Mouse (Mus musculus) gastrocnemius, postnatal 36 days (tissue): ENCODE data around the gene S100z. TPM values are rescaled to one million over a fixed set of nuclear protein-coding genes. Genes with fewer than 3 reads are reported as not detected.
A peak's percentile ranks its signal among the peaks of the same experiment; 100 is the strongest.

Source experiments
- DNase-seq, 2 experiments: peaks; one replicate each; pipeline ENCODE4 v3.0.0; 2022
- intact Hi-C: fragments of 180-260 bp; cut with DNase I; formaldehyde crosslinking; loops from one replicate; pipeline ENCODE4 v1.15.1; 2025
- long read RNA-seq, 2 experiments: library from polyadenylated mRNA; stranded (forward); transcript quantifications; one replicate each; pipeline ENCODE4 v2.0.0; 2021
- total RNA-seq, 2 experiments: library from RNA; stranded (reverse); gene quantifications; 2 replicates each; pipeline ENCODE4 v1.2.3; 2021

The S100z gene
- total RNA-seq: 1 to 10 TPM; 1.0 to 3.4 TPM
- long read RNA-seq, experiment 1: 0 reads
- long read RNA-seq, experiment 2: 0 reads

DNA sequence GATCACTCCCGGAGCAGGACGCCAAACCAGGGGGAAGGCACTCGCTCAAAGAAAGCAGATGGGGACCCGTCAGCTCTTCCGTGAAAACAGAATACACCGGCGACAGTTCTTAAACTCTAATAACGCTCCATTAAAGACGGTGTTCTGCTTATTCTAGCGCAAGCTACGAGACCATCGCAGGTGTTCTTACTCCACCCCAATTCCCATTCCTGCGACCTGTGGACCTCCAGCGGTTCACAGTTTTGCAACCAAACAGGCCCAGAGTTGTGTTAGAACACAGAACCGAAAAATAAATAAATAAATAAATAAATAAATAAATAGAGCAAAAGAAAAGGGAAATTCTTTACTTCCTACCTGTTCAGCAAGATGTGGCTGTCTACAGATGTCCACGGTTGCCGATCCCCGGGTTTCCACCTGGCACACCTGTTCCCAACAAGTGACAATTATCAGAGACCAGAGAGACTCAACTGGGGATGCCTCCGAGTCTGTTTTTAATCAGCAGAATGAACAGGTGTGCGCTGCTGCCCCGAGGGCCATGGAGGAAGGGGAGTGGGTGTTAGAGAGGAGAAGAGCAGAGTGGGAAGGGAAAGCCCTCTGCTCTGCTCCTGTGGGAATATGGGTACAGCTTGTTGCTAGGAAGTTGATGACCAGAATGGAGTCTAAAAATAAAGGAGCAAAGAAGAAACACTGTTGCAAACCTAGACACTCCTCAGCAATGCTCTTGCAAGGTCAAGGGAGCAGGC lies at the start of gene S100z:
Gene S100z (minus strand): TSS at position 51 of the 743 bp plus-strand sequence.
- intact Hi-C loops: loop anchor here (1.0 kb wide), 1 partner anchor 89 kb away; no protein-coding TSS in a partner anchor
- DNase-seq: no peak

DNA sequence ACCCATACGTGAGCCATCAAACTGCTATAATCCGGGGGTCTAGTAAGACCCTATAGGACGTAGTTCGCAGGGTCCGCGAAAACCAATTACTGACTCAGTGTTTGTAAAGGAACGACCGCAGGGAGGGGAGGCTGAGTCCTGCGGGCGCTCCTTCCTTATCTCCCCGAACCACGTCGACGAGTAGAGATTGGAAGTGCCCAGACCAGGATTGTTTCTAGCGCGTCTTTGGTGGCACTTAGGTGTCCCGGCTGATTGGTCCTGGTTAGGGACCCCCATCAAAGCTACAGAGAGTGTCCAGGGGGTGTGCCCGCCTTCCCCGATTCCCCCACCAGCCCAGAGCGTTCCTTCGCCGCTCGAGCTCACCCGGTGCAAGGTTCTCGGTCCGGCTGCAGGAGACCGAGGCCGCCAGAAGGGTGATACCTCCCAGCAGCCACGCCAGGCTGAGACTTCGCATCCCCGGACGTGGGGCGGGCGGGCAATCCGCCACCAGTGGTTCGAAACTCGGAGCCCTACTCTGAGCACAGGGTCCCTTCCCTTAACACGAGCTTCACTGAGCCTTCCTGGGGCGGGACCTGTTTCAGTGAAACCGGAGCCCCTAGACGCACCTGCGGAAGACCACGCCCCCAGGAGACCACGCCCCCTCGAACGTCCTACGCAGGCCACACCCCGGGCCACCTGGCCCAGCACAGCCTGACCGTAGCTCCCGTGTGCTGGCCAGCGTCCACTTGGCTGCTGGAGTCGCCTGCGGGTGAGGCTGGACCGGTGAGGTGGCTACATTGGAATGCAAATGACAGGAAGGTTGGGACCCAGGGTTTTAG lies 46.4 kb upstream of the S100z start, which contains the start of gene F2rl1:
Gene F2rl1 (minus strand): TSS at position 554 of the 818 bp plus-strand sequence.
- DNase-seq: no peak
- intact Hi-C loops: no loop called here

DNA sequence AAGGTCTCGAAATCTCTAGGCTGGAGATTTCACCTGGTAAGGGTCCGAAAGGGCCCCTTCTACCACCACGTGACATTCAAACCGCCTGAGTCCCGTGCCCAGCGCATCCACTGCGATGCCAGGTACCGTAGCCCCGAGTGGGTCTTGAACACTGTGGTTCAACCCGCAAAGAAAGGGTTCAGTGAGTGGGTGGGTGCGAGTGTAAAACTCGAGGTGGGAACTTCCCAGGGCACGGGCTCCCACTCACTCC lies 45.8 kb upstream of the S100z start:
- intact Hi-C loops: no loop called here
- no peak for DNase-seq

DNA sequence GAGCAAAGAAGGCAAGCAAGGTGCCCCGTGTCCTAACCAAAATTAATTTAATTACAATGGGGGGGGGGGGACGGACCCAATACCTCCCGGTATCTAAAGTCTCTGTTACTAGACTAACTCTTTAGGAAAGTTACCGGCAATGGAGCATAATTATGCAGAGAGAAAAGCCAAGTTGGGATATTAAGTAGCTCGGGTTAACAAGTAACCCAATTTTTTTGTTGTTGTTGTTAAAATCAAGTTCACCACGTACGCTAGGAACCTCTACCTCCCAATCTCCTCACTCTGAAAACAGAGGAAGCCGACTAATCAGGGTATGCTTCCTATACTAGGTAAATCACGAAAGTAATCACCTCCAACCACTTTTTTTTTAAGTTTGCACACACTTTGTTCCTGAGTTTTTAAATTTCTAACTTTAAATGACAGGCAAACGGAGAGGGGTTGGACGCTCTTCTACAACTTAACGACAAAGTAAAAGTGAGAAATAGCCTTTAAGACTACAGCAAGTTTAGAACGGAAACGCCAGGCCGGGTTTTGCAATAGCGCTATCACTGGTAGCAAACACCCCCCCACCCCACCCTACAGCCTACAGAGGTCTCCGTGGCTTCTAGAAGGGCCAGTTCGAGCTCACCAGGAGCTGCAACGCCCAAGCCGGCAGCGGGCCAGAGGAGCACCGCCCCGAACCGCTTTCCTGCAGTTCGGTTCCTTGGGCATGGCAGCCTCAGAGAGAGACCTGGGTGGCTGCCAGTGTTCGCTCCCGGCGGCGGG lies 45.3 kb upstream of the S100z start:
- peak in 1 of 2 experiments; percentile 36 for DNase-seq
- intact Hi-C loops: no loop called here

DNA sequence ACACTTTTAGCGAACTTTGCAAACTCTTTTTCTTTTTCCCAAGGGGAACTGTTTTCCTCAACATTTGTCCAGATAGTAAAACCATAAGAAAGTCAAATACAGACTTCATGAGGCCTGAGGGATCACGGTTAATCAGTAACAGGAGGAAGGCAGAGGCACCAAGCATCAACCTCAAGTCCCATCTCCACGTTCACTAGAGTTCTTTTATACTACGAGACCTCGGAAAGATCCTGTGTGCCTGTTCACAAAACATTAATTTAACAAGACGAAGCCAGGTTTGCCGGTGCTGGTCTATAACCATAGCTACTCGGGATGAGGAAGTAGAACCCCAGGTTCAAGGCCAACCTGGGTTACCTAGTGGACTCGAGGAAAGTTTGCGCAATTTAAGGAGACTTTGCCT lies 43.7 kb upstream of the S100z start:
- DNase-seq: no peak
- intact Hi-C loops: no loop called here

DNA sequence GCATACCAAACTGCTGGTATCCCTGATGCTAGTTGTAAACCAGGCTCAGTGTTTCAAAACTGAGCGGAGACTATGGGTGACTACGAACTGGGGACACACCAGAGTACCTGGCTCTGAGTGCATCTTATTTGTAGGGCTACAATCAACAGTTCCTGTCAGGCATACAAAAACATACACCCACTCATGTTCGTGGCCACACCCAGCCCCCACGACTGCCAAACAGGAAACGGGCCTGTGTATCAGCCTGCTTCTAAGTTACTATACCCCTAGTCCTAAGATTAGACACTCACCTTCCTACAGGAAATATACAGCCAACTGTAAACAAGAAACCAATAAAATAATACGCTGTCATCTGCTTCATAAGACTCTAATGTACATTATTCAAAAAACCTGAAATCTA lies 42.5 kb upstream of the S100z start:
- no peak for DNase-seq

DNA sequence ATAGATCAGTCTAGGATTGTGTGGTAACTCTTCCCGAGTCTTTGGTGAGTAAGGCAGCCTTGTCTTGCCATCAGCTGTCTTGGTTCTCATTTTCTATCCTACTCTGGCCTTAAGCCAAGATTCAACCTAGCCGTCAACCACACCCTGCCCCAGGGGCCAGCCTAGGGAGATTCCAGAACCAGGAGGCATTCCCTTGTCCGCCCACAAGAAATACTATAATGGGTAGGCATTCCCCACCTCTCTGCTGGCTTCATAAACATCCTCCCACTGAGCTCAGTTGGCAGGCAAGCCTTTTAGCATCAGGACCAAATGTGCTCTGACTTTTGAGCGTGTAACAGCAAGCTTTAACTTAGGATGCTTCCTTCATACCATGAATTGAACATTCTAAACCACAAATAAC lies 36.2 kb upstream of the S100z start:
- no peak for DNase-seq
- intact Hi-C loops: no loop called here

More for the DNA sequence above, 42.5 kb upstream of the S100z start:
- intact Hi-C loops: no loop called here

DNA sequence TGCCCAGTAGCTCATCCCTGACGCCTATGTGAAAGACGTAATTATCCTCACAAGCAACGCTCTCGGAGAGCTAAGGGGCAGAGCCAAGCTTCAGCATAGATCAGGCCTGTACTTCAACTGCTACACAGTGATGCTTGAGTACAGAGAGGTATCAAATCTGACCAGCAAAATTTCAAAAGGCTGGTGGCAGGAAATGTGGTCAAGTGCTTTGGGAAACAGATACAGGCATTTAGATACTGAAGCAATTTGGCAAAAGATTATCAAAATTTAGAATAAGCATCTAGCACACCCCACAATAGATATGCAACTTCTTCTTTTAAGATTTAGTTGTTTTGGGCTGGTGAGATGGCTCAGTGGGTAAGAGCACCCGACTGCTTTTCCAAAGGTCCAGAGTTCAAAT lies 31.5 kb upstream of the S100z start:
- intact Hi-C loops: no loop called here
- no peak for DNase-seq

DNA sequence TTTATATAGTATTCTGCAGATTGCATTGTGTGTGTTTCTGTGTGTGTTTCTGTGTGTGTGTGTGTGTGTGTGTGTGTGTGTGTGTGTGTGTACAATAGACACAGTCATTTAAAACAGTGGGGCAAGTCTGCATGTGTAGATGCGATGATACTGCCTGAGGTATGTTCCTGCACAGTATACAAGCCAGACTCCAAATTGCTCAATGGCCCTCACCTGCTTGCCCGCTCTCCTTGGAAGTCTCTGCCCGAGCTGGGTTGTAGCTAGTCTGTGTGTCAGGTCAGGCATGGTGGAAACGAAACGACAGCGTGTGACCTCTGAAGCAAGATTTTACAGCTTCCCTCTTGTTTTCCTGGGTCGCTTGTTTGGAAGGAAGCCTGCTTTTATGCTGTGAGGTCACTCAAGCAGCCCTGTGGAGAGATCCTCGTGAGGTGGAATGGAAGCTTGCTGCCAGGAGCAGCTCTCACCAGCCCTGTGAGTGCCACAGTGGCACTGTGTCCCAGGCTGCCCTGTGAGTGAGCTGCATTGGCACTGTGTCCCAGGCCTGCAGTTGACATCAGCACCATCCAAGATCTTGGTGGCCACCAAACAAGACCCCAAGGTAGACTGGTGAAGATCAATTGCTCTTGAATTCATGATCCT lies 24.9 kb upstream of the S100z start:
- DNase-seq: no peak
- intact Hi-C loops: no loop called here

DNA sequence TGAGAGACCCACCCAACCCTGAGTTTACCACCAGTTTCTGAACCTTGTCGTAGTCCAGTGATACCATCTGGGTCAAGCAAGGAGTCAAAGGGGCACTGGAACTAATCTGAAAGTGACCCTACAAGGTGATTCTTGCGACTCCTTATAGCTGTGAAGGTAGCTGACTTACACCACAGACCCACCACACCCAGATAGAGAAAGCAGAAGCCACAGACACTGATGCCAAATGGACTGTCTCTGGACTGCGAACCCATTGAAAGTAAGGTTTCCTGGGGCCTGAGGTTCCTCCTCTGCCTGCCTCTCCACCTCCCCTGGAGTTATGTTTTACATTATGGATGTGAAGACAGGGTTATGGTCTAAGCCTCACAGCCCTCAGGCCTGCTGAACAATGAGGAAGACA lies 18.1 kb upstream of the S100z start:
- DNase-seq: no peak
- intact Hi-C loops: no loop called here

DNA sequence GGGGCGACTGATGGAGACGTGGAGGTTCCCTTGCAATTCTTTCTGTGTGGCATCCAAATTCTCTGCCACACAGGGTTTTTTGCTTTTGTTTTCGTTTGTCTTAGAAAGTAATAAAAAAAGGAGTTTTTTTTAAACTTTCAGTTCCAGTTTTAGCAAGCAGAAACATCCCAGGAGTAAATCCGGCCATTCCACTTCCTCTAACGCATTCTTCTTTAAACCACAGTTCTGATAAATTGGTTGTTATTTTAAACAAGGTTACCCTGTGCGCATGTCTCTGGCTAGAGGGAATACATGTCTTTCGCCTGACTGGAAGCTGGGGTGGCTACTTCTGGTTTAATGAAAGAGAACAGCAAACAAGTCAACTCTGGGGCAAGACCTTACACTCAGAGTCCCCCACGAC lies 16.3 kb upstream of the S100z start:
- DNase-seq: no peak
- intact Hi-C loops: no loop called here

DNA sequence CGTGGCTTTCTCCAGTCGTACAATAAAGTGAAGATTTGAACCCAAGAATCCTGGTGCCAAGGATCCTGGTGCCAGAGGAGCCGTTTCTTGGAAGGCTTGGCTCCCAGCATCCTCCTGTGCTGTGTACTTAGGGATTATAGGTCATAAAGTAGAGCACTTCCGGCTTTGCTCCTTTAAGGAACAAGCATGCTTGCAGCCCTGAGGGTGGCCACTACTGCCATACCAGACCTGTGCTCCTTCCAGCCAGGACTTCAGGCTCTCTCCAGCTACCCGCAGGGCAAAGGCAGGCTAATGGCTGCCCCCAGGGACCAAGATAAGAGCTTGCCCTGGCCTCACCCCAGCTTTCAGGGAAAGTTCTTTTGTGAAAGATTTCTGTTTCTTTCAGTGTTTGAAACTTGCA lies 14.8 kb upstream of the S100z start:
- intact Hi-C loops: no loop called here
- DNase-seq: no peak

DNA sequence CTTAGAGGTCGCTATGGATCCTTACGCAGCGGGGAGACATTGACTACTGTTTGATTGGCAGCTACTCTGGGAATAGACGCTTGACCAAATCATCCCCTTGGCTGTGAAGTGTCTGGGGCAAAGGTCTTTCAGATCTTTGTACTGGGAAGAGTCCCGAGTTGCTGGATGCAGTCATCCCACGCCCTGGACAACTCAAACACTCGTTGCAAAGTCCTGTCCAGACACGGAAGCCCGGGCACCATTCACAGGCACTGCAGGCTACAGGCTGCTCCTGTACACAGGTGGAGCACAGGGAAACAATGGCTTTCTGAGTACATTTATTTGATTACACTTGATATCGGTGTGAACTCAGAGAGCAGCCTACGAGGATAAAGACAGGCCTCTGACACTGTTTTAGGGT lies 12.8 kb upstream of the S100z start:
- DNase-seq: no peak
- intact Hi-C loops: no loop called here

DNA sequence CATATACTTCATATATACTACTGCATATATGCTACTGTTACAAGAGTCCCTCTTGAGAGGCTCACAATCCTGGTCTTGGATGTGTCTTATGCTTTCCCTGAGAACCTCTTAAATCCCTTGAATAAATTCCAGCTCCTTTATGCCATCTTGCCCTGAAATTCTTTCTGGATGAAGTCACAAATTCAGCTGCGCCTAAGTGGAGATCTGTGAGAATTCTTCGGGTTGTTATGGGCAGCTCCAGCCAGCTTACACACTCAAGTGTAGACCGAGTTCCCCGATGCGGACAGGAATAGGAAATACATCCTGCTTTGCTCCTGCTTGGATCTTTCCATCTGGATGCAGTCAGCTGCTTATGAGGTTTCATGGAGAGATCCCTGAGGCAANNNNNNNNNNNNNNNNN lies 6.1 kb upstream of the S100z start:
- DNase-seq: no peak
- intact Hi-C loops: no loop called here

DNA sequence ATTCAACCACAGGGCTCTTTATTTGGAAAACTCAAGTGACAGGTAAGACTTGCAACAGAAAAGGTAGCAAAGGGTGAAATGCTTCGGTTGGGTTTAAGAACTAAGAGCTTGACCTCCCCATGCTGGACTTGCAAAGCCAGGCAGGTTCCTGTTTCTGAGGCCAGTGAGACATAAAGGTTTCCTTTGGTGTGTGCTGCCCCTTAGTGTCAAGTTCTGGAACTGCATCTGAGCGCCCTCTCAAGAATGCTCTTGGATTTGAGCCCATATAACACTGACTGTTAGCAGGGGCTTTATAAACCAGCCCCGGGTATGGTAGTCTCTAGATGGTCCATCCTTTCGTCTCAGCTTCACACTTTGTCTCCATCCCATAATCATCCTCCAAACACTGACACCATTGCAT lies 2.9 kb upstream of the S100z start:
- peak; percentile 61 to 62 for DNase-seq

DNA sequence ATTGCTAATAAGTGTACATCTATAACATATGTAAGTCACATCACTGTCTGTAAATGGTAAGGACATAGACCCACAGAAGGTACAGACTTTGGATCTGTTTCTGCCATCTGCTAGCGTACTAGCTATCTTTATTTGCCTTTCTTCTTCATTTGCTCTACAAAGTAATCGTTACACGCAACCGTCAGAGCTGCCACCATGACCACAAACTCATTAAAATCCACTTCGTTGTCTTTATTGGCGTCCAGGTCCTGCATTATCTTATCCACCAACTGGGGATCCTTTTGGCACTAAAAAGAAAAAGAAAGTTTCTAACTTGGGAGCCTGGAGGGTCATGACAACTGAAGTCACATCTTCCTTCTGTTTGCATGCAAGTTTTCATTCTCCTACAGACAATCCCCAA lies 1.3 kb downstream of the S100z start:
- intact Hi-C loops: no loop called here
- DNase-seq: no peak

More for the DNA sequence above, 2.9 kb upstream of the S100z start:
- intact Hi-C loops: no loop called here

DNA sequence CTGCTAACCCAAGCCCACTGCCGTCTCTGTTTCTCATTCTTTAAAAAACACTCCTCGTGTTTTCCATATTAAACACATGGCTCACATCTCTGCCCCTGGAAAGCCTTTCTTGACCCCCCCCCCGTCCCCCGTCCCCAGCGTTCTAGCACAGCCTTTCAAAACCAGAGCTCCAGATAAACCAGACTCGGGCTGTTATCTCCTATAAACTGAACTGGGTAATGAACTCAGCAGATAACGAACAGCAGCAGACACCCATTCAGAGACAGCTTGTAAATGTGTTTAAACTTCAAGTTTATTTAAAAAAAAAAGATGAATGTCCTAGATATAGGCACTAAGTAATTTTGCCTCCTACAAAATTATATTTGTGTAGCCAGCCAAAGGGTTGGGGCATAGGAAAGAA lies 3.4 kb downstream of the S100z start:
- intact Hi-C loops: no loop called here
- DNase-seq: no peak

DNA sequence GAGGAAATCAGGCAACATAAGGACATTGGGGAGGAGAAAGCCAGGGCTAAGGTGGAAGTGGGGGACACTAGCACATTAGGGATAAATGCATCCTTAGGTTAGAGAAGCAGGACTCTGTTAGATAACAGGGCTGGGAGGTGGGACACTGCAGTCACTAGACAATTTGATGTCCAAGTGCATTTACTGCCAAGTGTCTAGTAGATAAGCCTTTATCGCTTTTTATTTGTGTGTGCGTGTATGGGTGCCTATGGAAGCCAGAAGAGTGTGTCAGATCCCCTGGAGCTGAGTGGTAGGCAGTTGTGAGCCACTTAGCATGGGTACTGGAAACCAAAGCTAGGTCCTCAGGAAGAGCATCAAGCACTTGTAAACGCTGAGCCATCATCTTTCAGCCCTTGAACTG lies 4.2 kb downstream of the S100z start:
- intact Hi-C loops: no loop called here
- no peak for DNase-seq

DNA sequence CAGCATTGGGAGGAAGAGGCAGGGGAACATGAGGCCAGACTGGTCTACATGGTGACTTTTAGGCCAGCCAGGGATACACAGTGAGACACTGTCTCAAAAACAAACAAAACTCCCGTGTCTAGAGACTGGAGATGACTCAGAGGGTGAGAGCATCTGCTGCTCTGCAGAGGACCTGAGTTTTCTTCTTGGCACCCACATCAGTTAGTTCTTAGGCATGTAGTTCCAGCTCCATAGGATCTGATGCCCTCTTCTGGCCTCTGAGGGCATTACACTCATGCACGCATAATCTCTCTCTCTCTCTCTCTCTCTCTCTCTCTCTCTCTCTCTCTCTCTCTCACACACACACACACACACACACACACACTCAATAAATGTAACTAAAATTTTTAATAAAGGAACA lies 7.6 kb downstream of the S100z start:
- DNase-seq: no peak
- intact Hi-C loops: no loop called here

DNA sequence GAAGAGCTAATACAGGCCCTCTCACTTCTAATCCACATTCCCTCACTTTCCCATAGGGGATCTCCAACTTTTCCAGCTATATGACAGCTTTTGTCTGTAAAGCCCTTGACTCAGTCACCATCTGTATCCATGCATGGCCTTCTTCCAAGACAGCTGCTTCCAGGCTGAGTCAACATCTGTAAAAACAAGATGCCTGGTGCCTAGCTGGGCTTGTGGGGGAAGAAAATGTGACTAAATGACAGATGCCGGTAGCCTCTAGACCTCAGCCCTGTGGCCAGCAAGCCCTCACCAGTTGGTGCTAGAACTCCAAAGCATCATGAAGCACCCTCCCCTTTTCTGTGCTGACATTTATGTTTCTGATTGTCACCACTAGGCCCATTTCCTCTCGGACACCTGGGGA lies 27.0 kb downstream of the S100z start:
- intact Hi-C loops: no loop called here
- DNase-seq: no peak

DNA sequence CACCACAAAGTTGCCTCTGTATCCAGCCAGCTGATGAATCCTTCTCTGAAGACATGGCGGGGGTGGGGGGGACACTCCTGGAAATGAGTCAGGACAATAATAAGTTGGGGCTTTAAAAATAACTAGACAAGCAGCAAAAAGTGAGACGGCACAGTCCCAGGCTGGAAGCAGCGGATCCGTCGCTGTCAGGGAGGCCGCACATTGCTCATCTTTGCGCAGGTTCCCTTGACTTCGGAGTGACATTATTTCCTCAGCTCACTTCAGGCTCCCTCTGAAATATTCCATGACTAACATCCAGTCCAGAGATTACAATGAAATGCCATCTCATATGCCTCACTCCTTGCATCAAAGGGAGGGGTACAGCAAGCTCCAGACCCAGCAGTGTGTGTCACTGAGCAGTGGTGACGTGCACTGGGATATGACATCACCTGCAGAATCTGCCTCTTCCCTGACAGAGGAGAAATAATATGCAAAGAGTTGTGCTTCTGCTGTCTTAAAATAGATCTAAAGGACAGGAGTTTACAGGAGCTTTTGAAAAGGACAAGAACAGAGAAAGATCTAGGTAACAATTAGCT lies 27.8 kb downstream of the S100z start:
- no peak for DNase-seq
- intact Hi-C loops: no loop called here
